Mouse (Mus musculus): ENCODE data around the gene Ptger3. TPM values are rescaled to one million over a fixed set of nuclear protein-coding genes. Genes with fewer than 3 reads are reported as not detected.

Gene Ptger3
- total RNA-seq (2014; rRNA removed) (12.5 and 16.5 TPM in 2 replicates), polyA plus RNA-seq (2015; fragmentation: Nextera tagmentation; extraction: Ambion mirVana) (9.0 and 9.4 TPM in 2 replicates)

GRCm38 (mm10) chr3:157566725-157567565 lies at the start of gene Ptger3:
Ptger3 (plus strand) TSS chr3:157566892.
- under 1% methylated on average over 84 of the region's 84 CpGs for WGBS
- peak; percentile 78 for ATAC-seq

GRCm38 (mm10) chr3:157517992-157518391 lies 48.7 kb upstream of the Ptger3 start:
- no peaks in the 10 kb centered on the region for H3K27me3 ChIP-seq (ENCODE audit: insufficient read depth, low read length)
- WGBS: 65% methylated on average over 2 of the region's 2 CpGs
- no peak for DNase-seq (ENCODE audit: low spot score)

More at GRCm38 (mm10) chr3:157566725-157567565, at the start of gene Ptger3:
- TF ChIP-seq CTCF (IDR thresholded peaks at IDR 0.05; ENCODE audit: low read depth): no peak
- Histone ChIP-seq H3K4me1 (ENCODE audit: insufficient read depth, low read length) (0 out of 2 replicates have a peak, but pooled peaks cover 6% of the 10 kb centered on the region), H3K4me2 (ENCODE audit: low read depth, low read length) (peak within 1 kb of the TSS; percentile 80), H3K27ac (no peak within 1 kb of the TSS), H3K4me3 (ENCODE audit: low read length) (peak within 1 kb of the TSS; percentile 49), H3K9ac (replicated peaks; ENCODE audit: low read length) (peak within 1 kb of the TSS; percentile 33; the same call in 1 of the 2 replicates), H3K27me3 (ENCODE audit: insufficient read depth, low read length) (peaks cover 23% of the 10 kb centered on the region), H3K36me3 (ENCODE audit: insufficient read depth, low read length) (no peaks in the 10 kb centered on the region), H3K9me3 (ENCODE audit: low read length) (no peaks in the 10 kb centered on the region)
- peak; percentile 33 for DNase-seq (ENCODE audit: low spot score)

GRCm38 (mm10) chr3:157520433-157520832 lies 46.3 kb upstream of the Ptger3 start:
- peak; percentile 81 for TF ChIP-seq CTCF (IDR thresholded peaks at IDR 0.05; ENCODE audit: low read depth)
- H3K27me3 ChIP-seq (ENCODE audit: insufficient read depth, low read length): no peaks in the 10 kb centered on the region
- H3K36me3 ChIP-seq (ENCODE audit: insufficient read depth, low read length): no peaks in the 10 kb centered on the region
- no peak overlapping the region for H3K27ac ChIP-seq
- ATAC-seq (peak; percentile 78), DNase-seq (ENCODE audit: low spot score) (peak; percentile 88)
- no peaks in the 10 kb centered on the region for H3K9me3 ChIP-seq (ENCODE audit: low read length)
- 3% methylated on average over 1 of the region's 1 CpGs for WGBS
- H3K4me3 ChIP-seq (ENCODE audit: low read length): no peak overlapping the region
- no peak overlapping the region for H3K4me2 ChIP-seq (ENCODE audit: low read depth, low read length)
- no peaks in the 10 kb centered on the region for H3K4me1 ChIP-seq (ENCODE audit: insufficient read depth, low read length)
- no peak overlapping the region for H3K9ac ChIP-seq (replicated peaks; ENCODE audit: low read length)

More at GRCm38 (mm10) chr3:157517992-157518391, 48.7 kb upstream of the Ptger3 start:
- Histone ChIP-seq H3K4me3 (ENCODE audit: low read length) (no peak overlapping the region), H3K4me2 (ENCODE audit: low read depth, low read length) (no peak overlapping the region), H3K9me3 (ENCODE audit: low read length) (no peaks in the 10 kb centered on the region), H3K27ac (no peak overlapping the region), H3K36me3 (ENCODE audit: insufficient read depth, low read length) (no peaks in the 10 kb centered on the region), H3K9ac (replicated peaks; ENCODE audit: low read length) (no peak overlapping the region), H3K4me1 (ENCODE audit: insufficient read depth, low read length) (no peaks in the 10 kb centered on the region)
- TF ChIP-seq CTCF (IDR thresholded peaks at IDR 0.05; ENCODE audit: low read depth): no peak
- ATAC-seq: no peak

GRCm38 (mm10) chr3:157523834-157524233 lies 42.9 kb upstream of the Ptger3 start:
- H3K9me3 ChIP-seq (ENCODE audit: low read length): no peaks in the 10 kb centered on the region
- H3K27ac ChIP-seq: no peak overlapping the region
- 42% methylated on average over 1 of the region's 1 CpGs for whole genome bisulfite sequencing
- no peaks in the 10 kb centered on the region for H3K36me3 ChIP-seq (ENCODE audit: insufficient read depth, low read length)
- no peaks in the 10 kb centered on the region for H3K27me3 ChIP-seq (ENCODE audit: insufficient read depth, low read length)
- no peak overlapping the region for H3K4me3 ChIP-seq (ENCODE audit: low read length)
- DNase-seq (ENCODE audit: low spot score) (no peak), ATAC-seq (no peak)
- H3K4me1 ChIP-seq (ENCODE audit: insufficient read depth, low read length): no peaks in the 10 kb centered on the region
- no peak overlapping the region for H3K9ac ChIP-seq (replicated peaks; ENCODE audit: low read length)
- TF ChIP-seq CTCF (IDR thresholded peaks at IDR 0.05; ENCODE audit: low read depth): no peak
- no peak overlapping the region for H3K4me2 ChIP-seq (ENCODE audit: low read depth, low read length)

GRCm38 (mm10) chr3:157531585-157531984 lies 35.1 kb upstream of the Ptger3 start:
- Histone ChIP-seq H3K9ac (replicated peaks; ENCODE audit: low read length) (no peak overlapping the region), H3K27me3 (ENCODE audit: insufficient read depth, low read length) (peaks cover 34% of the 10 kb centered on the region), H3K4me1 (ENCODE audit: insufficient read depth, low read length) (no peaks in the 10 kb centered on the region), H3K36me3 (ENCODE audit: insufficient read depth, low read length) (no peaks in the 10 kb centered on the region), H3K4me2 (ENCODE audit: low read depth, low read length) (no peak overlapping the region), H3K4me3 (ENCODE audit: low read length) (no peak overlapping the region), H3K9me3 (ENCODE audit: low read length) (no peaks in the 10 kb centered on the region), H3K27ac (no peak overlapping the region)
- no peak for ATAC-seq
- WGBS: 79% methylated on average over 2 of the region's 2 CpGs
- TF ChIP-seq CTCF (IDR thresholded peaks at IDR 0.05; ENCODE audit: low read depth): no peak
- DNase-seq (ENCODE audit: low spot score): no peak

GRCm38 (mm10) chr3:157533964-157534785 lies 32.5 kb upstream of the Ptger3 start, which contains the start of gene Zranb2:
Zranb2 (plus strand) TSS chr3:157534160.
- peaks cover 31% of the 10 kb centered on the region for H3K27me3 ChIP-seq (ENCODE audit: insufficient read depth, low read length)
- DNase-seq (ENCODE audit: low spot score): peak; percentile 96
- H3K4me2 ChIP-seq (ENCODE audit: low read depth, low read length): peak within 1 kb of the TSS; percentile 52
- no peak for TF ChIP-seq CTCF (IDR thresholded peaks at IDR 0.05; ENCODE audit: low read depth)
- 1% methylated on average over 87 of the region's 91 CpGs for WGBS
- H3K9me3 ChIP-seq (ENCODE audit: low read length): no peaks in the 10 kb centered on the region
- peak within 1 kb of the TSS; percentile 98 for H3K27ac ChIP-seq
- no peaks in the 10 kb centered on the region for H3K4me1 ChIP-seq (ENCODE audit: insufficient read depth, low read length)
- peak within 1 kb of the TSS; percentile 66 for H3K9ac ChIP-seq (replicated peaks; ENCODE audit: low read length)
- no peaks in the 10 kb centered on the region for H3K36me3 ChIP-seq (ENCODE audit: insufficient read depth, low read length)
- peak within 1 kb of the TSS; percentile 59 for H3K4me3 ChIP-seq (ENCODE audit: low read length)
- peak; percentile 96 for ATAC-seq
